Comparison of ENCODE assay signal across 17 mouse cellular contexts in the genomic region with DNA sequence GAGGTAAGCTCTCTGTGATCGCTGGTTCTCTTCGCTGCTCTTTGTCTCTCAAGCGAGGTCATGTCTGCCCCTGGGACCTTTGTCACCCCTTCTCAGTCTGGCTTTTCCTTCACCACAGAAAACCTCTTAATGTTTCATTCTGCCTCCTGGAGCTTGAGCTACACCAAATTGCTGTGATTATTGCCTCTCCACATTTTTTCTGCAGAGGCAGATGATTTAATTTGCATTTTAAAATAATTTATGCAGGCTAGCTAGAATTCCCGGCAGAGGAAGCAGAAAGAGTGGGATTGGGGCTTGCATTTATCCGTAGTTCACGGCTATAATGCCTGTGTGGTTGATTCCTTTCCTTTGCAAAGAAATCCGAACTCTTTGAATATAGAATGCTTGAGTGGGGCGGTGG. TPM values are rescaled to one million over a fixed set of nuclear protein-coding genes. Genes with fewer than 3 reads are reported as not detected.
DNase-seq lines count a peak whose midpoint lies in the region; ATAC-seq lines count a peak whose summit lies in the region.
"Had no signal": no experiment of that assay in that cellular context is flagged by ENCODE, and none has a peak within 500 bp of the region (broad histone marks: within the 10 kb centered on the region; RNA-seq: fewer than 3 reads in every experiment).

No protein-coding gene starts in this region.

- no peak for ATAC-seq in forebrain, embryonic 11.5 days (replicated peaks; ENCODE audit: low FRiP score)
- ATAC-seq in forebrain, embryonic 14.5 days: 0 out of 2 replicates have a peak, but pooled peaks have one; percentile 40
- ATAC-seq in hindbrain, embryonic 16.5 days: no peak
- no peak for ATAC-seq in neural tube, embryonic 13.5 days (ENCODE audit: low read depth)
- no peak for ATAC-seq in kidney, embryonic 14.5 days (ENCODE audit: low FRiP score, low TSS enrichment)
- ATAC-seq: intestine, postnatal 0 days had no signal

- H3K4me1 ChIP-seq in forebrain, embryonic 11.5 days (replicated peaks; ENCODE audit: control insufficient read depth, insufficient read depth, low read length): peaks cover 17% of the 10 kb centered on the region
- peaks cover 48% of the 10 kb centered on the region for H3K4me1 ChIP-seq in forebrain, embryonic 10.5 days
- peaks cover 16% of the 10 kb centered on the region for H3K4me1 ChIP-seq in forebrain, embryonic 14.5 days (ENCODE audit: control insufficient read depth, insufficient read depth, low read length)
- H3K4me1 ChIP-seq in hindbrain, embryonic 16.5 days (ENCODE audit: control insufficient read depth, insufficient read depth, low read depth, low read length): peaks cover 17% of the 10 kb centered on the region
- H3K4me1 ChIP-seq in neural tube, embryonic 13.5 days (replicated peaks): peaks cover 43% of the 10 kb centered on the region
- H3K4me1 ChIP-seq in kidney, embryonic 14.5 days (ENCODE audit: control insufficient read depth, insufficient read depth, low read length): peaks cover 13% of the 10 kb centered on the region; the same call in 1 of the 2 replicates

- no peak overlapping the region; the same call in 1 of the 2 replicates for H3K4me2 ChIP-seq in forebrain, embryonic 11.5 days (ENCODE audit: low read depth, low read length, severe bottlenecking)
- peak overlapping the region; percentile 33 for H3K4me2 ChIP-seq in forebrain, embryonic 14.5 days (ENCODE audit: low read length)
- H3K4me2 ChIP-seq in hindbrain, embryonic 16.5 days (ENCODE audit: low read length): peak overlapping the region; percentile 43
- H3K4me2 ChIP-seq in neural tube, embryonic 13.5 days: peak overlapping the region; percentile 40
- H3K4me2 ChIP-seq in kidney, embryonic 14.5 days (replicated peaks; ENCODE audit: low read depth, low read length): no peak overlapping the region
- H3K4me2 ChIP-seq: limb, embryonic 15.5 days had no signal

- 22% methylated on average over 8 of the region's 8 CpGs for WGBS in forebrain, embryonic 11.5 days
- 33% methylated on average over 8 of the region's 8 CpGs for WGBS in forebrain, embryonic 10.5 days
- WGBS in forebrain, embryonic 14.5 days: 18% methylated on average over 8 of the region's 8 CpGs
- 13% methylated on average over 8 of the region's 8 CpGs for WGBS in hindbrain, embryonic 16.5 days
- WGBS in neural tube, embryonic 13.5 days: 17% methylated on average over 8 of the region's 8 CpGs
- WGBS in kidney, embryonic 14.5 days: 32% methylated on average over 8 of the region's 8 CpGs

- H3K36me3 ChIP-seq in forebrain, embryonic 11.5 days (ENCODE audit: control insufficient read depth, insufficient read depth, low read length): no peaks in the 10 kb centered on the region
- peaks cover 4% of the 10 kb centered on the region; the same call in 1 of the 2 replicates for H3K36me3 ChIP-seq in forebrain, embryonic 10.5 days (replicated peaks)
- H3K36me3 ChIP-seq in forebrain, embryonic 14.5 days (ENCODE audit: control insufficient read depth, insufficient read depth, low read length): no peaks in the 10 kb centered on the region
- H3K36me3 ChIP-seq in hindbrain, embryonic 16.5 days (ENCODE audit: control insufficient read depth, insufficient read depth, low read length): no peaks in the 10 kb centered on the region
- no peaks in the 10 kb centered on the region for H3K36me3 ChIP-seq in neural tube, embryonic 13.5 days
- H3K36me3 ChIP-seq in kidney, embryonic 14.5 days (ENCODE audit: control insufficient read depth, insufficient read depth, low read length): no peaks in the 10 kb centered on the region
- H3K36me3 ChIP-seq: limb, embryonic 15.5 days had no signal

- H3K4me3 ChIP-seq in forebrain, embryonic 11.5 days (ENCODE audit: low read depth, low read length): no peak overlapping the region
- no peak overlapping the region for H3K4me3 ChIP-seq in forebrain, embryonic 10.5 days
- no peak overlapping the region for H3K4me3 ChIP-seq in forebrain, embryonic 14.5 days (ENCODE audit: low read depth, low read length)
- no peak overlapping the region for H3K4me3 ChIP-seq in hindbrain, embryonic 16.5 days (ENCODE audit: low read length)
- H3K4me3 ChIP-seq in neural tube, embryonic 13.5 days: no peak overlapping the region
- H3K4me3 ChIP-seq in kidney, embryonic 14.5 days (ENCODE audit: low read length): no peak overlapping the region
- H3K4me3 ChIP-seq: heart, adult 2 months; limb, embryonic 15.5 days had no signal

- H3K9me3 ChIP-seq in forebrain, embryonic 11.5 days (ENCODE audit: control insufficient read depth, low read length): peaks cover 5% of the 10 kb centered on the region; the same call in 1 of the 2 replicates
- H3K9me3 ChIP-seq in forebrain, embryonic 10.5 days: peaks cover 10% of the 10 kb centered on the region; the same call in 1 of the 2 replicates
- H3K9me3 ChIP-seq in forebrain, embryonic 14.5 days (replicated peaks; ENCODE audit: control insufficient read depth, low read length): 0 out of 2 replicates have a peak, but pooled peaks cover 2% of the 10 kb centered on the region
- H3K9me3 ChIP-seq in hindbrain, embryonic 16.5 days (ENCODE audit: control insufficient read depth, low read length): no peaks in the 10 kb centered on the region
- no peaks in the 10 kb centered on the region for H3K9me3 ChIP-seq in neural tube, embryonic 13.5 days
- peaks cover 5% of the 10 kb centered on the region; the same call in 1 of the 2 replicates for H3K9me3 ChIP-seq in kidney, embryonic 14.5 days (ENCODE audit: control insufficient read depth, low read length)
- H3K9me3 ChIP-seq: limb, embryonic 15.5 days had no signal

- DNase-seq in forebrain, embryonic 11.5 days (ENCODE audit: low spot score): no peak
- DNase-seq in forebrain, embryonic 10.5 days (ENCODE audit: extremely low spot score, low spot score): no peak
- DNase-seq in forebrain, embryonic 14.5 days (ENCODE audit: low spot score): peak; percentile 73
- DNase-seq in cerebellum, postnatal 25 days: no peak
- no peak for DNase-seq in heart, adult 11 months
- DNase-seq: heart, adult 2 months; heart, postnatal 10 days; lung, adult 2 months; thymus, postnatal 14 days had no signal

- no peak overlapping the region for H3K9ac ChIP-seq in forebrain, embryonic 11.5 days (ENCODE audit: low read length)
- no peak overlapping the region; the same call in 1 of the 2 replicates for H3K9ac ChIP-seq in forebrain, embryonic 14.5 days (ENCODE audit: low read length)
- H3K9ac ChIP-seq in hindbrain, embryonic 16.5 days (ENCODE audit: low read depth, low read length): no peak overlapping the region; the same call in 1 of the 2 replicates
- H3K9ac ChIP-seq in neural tube, embryonic 13.5 days: no peak overlapping the region
- no peak overlapping the region for H3K9ac ChIP-seq in kidney, embryonic 14.5 days (ENCODE audit: low read depth, low read length)
- H3K9ac ChIP-seq: limb, embryonic 15.5 days had no signal

- H3K27me3 ChIP-seq in forebrain, embryonic 11.5 days (ENCODE audit: control insufficient read depth, insufficient read depth, low read length): peaks cover 32% of the 10 kb centered on the region
- H3K27me3 ChIP-seq in forebrain, embryonic 10.5 days (ENCODE audit: poor library complexity, severe bottlenecking): peaks cover 100% of the 10 kb centered on the region
- H3K27me3 ChIP-seq in forebrain, embryonic 14.5 days (replicated peaks; ENCODE audit: control insufficient read depth, insufficient read depth, low read length): peaks cover 28% of the 10 kb centered on the region
- H3K27me3 ChIP-seq in hindbrain, embryonic 16.5 days (replicated peaks; ENCODE audit: control insufficient read depth, insufficient read depth, low read length): peaks cover 27% of the 10 kb centered on the region
- peaks cover 84% of the 10 kb centered on the region for H3K27me3 ChIP-seq in neural tube, embryonic 13.5 days
- peaks cover 48% of the 10 kb centered on the region for H3K27me3 ChIP-seq in kidney, embryonic 14.5 days (ENCODE audit: control insufficient read depth, insufficient read depth, low read length)

- H3K27ac ChIP-seq in forebrain, embryonic 11.5 days (ENCODE audit: low read depth, low read length): 0 out of 2 replicates have a peak overlapping the region, but pooled peaks have one; percentile 5
- H3K27ac ChIP-seq in forebrain, embryonic 10.5 days: no peak overlapping the region
- H3K27ac ChIP-seq in forebrain, embryonic 14.5 days (ENCODE audit: low read depth, low read length): peak overlapping the region; percentile 78; the same call in 1 of the 2 replicates
- H3K27ac ChIP-seq in hindbrain, embryonic 16.5 days (ENCODE audit: low read depth, low read length): no peak overlapping the region
- peak overlapping the region; percentile 61; the same call in 1 of the 2 replicates for H3K27ac ChIP-seq in neural tube, embryonic 13.5 days (replicated peaks)
- no peak overlapping the region for H3K27ac ChIP-seq in kidney, embryonic 14.5 days (ENCODE audit: low read depth, low read length)
- H3K27ac ChIP-seq: heart, adult 2 months; limb, embryonic 15.5 days had no signal

RNA-seq across cellular contexts. Expression of a gene that starts 4.3 kb away (rescaled TPM):
- polyA plus RNA-seq in forebrain, embryonic 11.5 days (2014; fragmentation: Nextera tagmentation; extraction: Ambion mirVana): not detected in 2 replicates
- polyA plus RNA-seq in forebrain, embryonic 10.5 days (2016; fragmentation: Nextera tagmentation; extraction: Ambion mirVana): 0.30 TPM in 1 of 2 replicates, not detected in the other
- 0.19 TPM in 1 of 2 replicates, not detected in the other for polyA plus RNA-seq in forebrain, embryonic 14.5 days (2014; fragmentation: Nextera tagmentation; extraction: Ambion mirVana)
- polyA plus RNA-seq in hindbrain, embryonic 16.5 days (2015; fragmentation: Nextera tagmentation; extraction: Ambion mirVana): 0.34 TPM in 1 of 2 replicates, not detected in the other
- not detected in 2 replicates for polyA plus RNA-seq in neural tube, embryonic 13.5 days (2015; fragmentation: Nextera tagmentation; extraction: Ambion mirVana)
- not detected in 2 replicates for polyA plus RNA-seq in kidney, embryonic 14.5 days (2014; fragmentation: Nextera tagmentation; extraction: Ambion mirVana)
- polyA plus RNA-seq: heart, adult 2 months; intestine, postnatal 0 days; large intestine, adult 2 months; limb, embryonic 15.5 days; lung, adult 2 months; small intestine, adult 2 months; stomach, embryonic 14.5 days had no signal

RNA-seq across cellular contexts. Expression of a gene that starts 4.5 kb away (rescaled TPM):
- 0.76 and 0.77 TPM in 2 replicates for polyA plus RNA-seq in forebrain, embryonic 11.5 days (2014; fragmentation: Nextera tagmentation; extraction: Ambion mirVana)
- 0.46 and 0.97 TPM in 2 replicates for polyA plus RNA-seq in forebrain, embryonic 10.5 days (2016; fragmentation: Nextera tagmentation; extraction: Ambion mirVana)
- polyA plus RNA-seq in forebrain, embryonic 14.5 days (2014; fragmentation: Nextera tagmentation; extraction: Ambion mirVana): 1.2 and 1.7 TPM in 2 replicates
- 1.5 TPM in 2 replicates for polyA plus RNA-seq in hindbrain, embryonic 16.5 days (2015; fragmentation: Nextera tagmentation; extraction: Ambion mirVana)
- polyA plus RNA-seq in neural tube, embryonic 13.5 days (2015; fragmentation: Nextera tagmentation; extraction: Ambion mirVana): 0.21 and 0.27 TPM in 2 replicates
- polyA plus RNA-seq in kidney, embryonic 14.5 days (2014; fragmentation: Nextera tagmentation; extraction: Ambion mirVana): 0.09 and 0.14 TPM in 2 replicates

RNA-seq across cellular contexts. Expression of a gene that starts 5.3 kb away (rescaled TPM):
- polyA plus RNA-seq in forebrain, embryonic 11.5 days (2014; fragmentation: Nextera tagmentation; extraction: Ambion mirVana): not detected in 2 replicates
- not detected in 2 replicates for polyA plus RNA-seq in forebrain, embryonic 10.5 days (2016; fragmentation: Nextera tagmentation; extraction: Ambion mirVana)
- not detected in 2 replicates for polyA plus RNA-seq in forebrain, embryonic 14.5 days (2014; fragmentation: Nextera tagmentation; extraction: Ambion mirVana)
- polyA plus RNA-seq in hindbrain, embryonic 16.5 days (2015; fragmentation: Nextera tagmentation; extraction: Ambion mirVana): not detected in 2 replicates
- polyA plus RNA-seq in neural tube, embryonic 13.5 days (2015; fragmentation: Nextera tagmentation; extraction: Ambion mirVana): not detected in 2 replicates
- not detected in 2 replicates for polyA plus RNA-seq in kidney, embryonic 14.5 days (2014; fragmentation: Nextera tagmentation; extraction: Ambion mirVana)
- polyA plus RNA-seq: heart, adult 2 months; intestine, postnatal 0 days; large intestine, adult 2 months; limb, embryonic 15.5 days; lung, adult 2 months; small intestine, adult 2 months; stomach, embryonic 14.5 days had no signal

RNA-seq across cellular contexts. Expression of a gene that starts 18.6 kb away (rescaled TPM):
- polyA plus RNA-seq in forebrain, embryonic 11.5 days (2014; fragmentation: Nextera tagmentation; extraction: Ambion mirVana): 1.1 and 1.8 TPM in 2 replicates
- polyA plus RNA-seq in forebrain, embryonic 10.5 days (2016; fragmentation: Nextera tagmentation; extraction: Ambion mirVana): 1.2 and 1.7 TPM in 2 replicates
- 1.5 and 1.7 TPM in 2 replicates for polyA plus RNA-seq in forebrain, embryonic 14.5 days (2014; fragmentation: Nextera tagmentation; extraction: Ambion mirVana)
- polyA plus RNA-seq in hindbrain, embryonic 16.5 days (2015; fragmentation: Nextera tagmentation; extraction: Ambion mirVana): 3.2 and 3.6 TPM in 2 replicates
- polyA plus RNA-seq in neural tube, embryonic 13.5 days (2015; fragmentation: Nextera tagmentation; extraction: Ambion mirVana): 1.9 and 3.5 TPM in 2 replicates
- 1.2 and 1.9 TPM in 2 replicates for polyA plus RNA-seq in kidney, embryonic 14.5 days (2014; fragmentation: Nextera tagmentation; extraction: Ambion mirVana)

RNA-seq across cellular contexts. Expression of a gene that starts 18.7 kb away (rescaled TPM):
- polyA plus RNA-seq in forebrain, embryonic 11.5 days (2014; fragmentation: Nextera tagmentation; extraction: Ambion mirVana): not detected in 2 replicates
- not detected in 2 replicates for polyA plus RNA-seq in forebrain, embryonic 10.5 days (2016; fragmentation: Nextera tagmentation; extraction: Ambion mirVana)
- not detected in 2 replicates for polyA plus RNA-seq in forebrain, embryonic 14.5 days (2014; fragmentation: Nextera tagmentation; extraction: Ambion mirVana)
- polyA plus RNA-seq in hindbrain, embryonic 16.5 days (2015; fragmentation: Nextera tagmentation; extraction: Ambion mirVana): not detected in 2 replicates
- polyA plus RNA-seq in neural tube, embryonic 13.5 days (2015; fragmentation: Nextera tagmentation; extraction: Ambion mirVana): not detected in 2 replicates
- 0.16 TPM in 1 of 2 replicates, not detected in the other for polyA plus RNA-seq in kidney, embryonic 14.5 days (2014; fragmentation: Nextera tagmentation; extraction: Ambion mirVana)
- polyA plus RNA-seq: heart, adult 2 months; small intestine, adult 2 months had no signal

Comparison
In these comparisons a context has a peak if more than half of its experiments do, and no peak if none do; other contexts are left out.
1. H3K27ac ChIP-seq: peak in forebrain, embryonic 11.5 days (single experiment), forebrain, embryonic 14.5 days (single experiment) and neural tube, embryonic 13.5 days (single experiment); none in forebrain, embryonic 10.5 days (single experiment), hindbrain, embryonic 16.5 days (single experiment) and kidney, embryonic 14.5 days (single experiment).
2. H3K4me2 ChIP-seq: peak in forebrain, embryonic 14.5 days (single experiment), hindbrain, embryonic 16.5 days (single experiment) and neural tube, embryonic 13.5 days (single experiment); none in forebrain, embryonic 11.5 days (single experiment) and kidney, embryonic 14.5 days (single experiment).